Mouse (Mus musculus): ENCODE measurements around the gene Dcst1. TPM values are rescaled to one million over a fixed set of nuclear protein-coding genes. Genes with fewer than 3 reads are reported as not detected.

The Dcst1 gene
- polyA plus RNA-seq, 1 experiment from 2014 or later: 0.15 TPM

- no peaks in the 10 kb centered on the region for H3K9me3 ChIP-seq (ENCODE audit: low read length)
- peaks cover 20% of the 10 kb centered on the region for H3K27me3 ChIP-seq (ENCODE audit: insufficient read depth, low read length)
- no peaks in the 10 kb centered on the region for H3K4me1 ChIP-seq (ENCODE audit: insufficient read depth)
- no peak overlapping the region for H3K9ac ChIP-seq (replicated peaks)
- TF ChIP-seq CTCF (IDR thresholded peaks at IDR 0.05; ENCODE audit: low read depth): no peak
- no peak for TF ChIP-seq EP300 (IDR thresholded peaks at IDR 0.05; ENCODE audit: low read depth)
- ATAC-seq: no peak
- no peak overlapping the region for H3K4me2 ChIP-seq (ENCODE audit: low read depth, low read length)
- H3K27ac ChIP-seq (ENCODE audit: low read depth): no peak overlapping the region
- WGBS (ENCODE audit: insufficient replicate concordance): 63% methylated on average over 10 of the region's 10 CpGs
- no peak overlapping the region for H3K4me3 ChIP-seq (ENCODE audit: low read depth, low read length)
- H3K36me3 ChIP-seq (replicated peaks; ENCODE audit: insufficient read depth, low read length): no peaks in the 10 kb centered on the region
- no peak for DNase-seq
Observed at GRCm38 (mm10) chr3:89332013-89332412, 33.0 kb downstream of the Dcst1 start.

DNA sequence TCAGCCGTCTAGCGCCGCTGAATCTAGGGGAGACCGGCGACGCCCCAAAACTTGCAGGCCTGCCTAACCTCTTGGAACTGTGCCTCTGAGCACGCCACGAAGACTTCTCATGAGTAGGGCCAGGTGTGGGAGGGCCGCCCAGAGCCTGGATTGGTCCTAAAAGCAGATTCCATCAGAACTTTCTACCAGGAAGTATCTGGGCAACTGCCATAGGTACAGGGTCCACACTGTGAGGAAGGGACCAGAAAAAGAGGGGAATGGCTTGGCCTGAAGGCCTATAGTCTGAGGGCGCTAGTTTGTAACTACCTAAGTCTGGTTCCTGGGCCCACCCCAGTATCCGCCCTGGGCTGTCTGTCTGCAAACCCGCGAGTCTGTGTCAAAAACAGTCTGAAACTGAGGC is 33.5 kb downstream of the Dcst1 start:
- no peak overlapping the region for H3K9ac ChIP-seq (replicated peaks)
- no peaks in the 10 kb centered on the region for H3K4me1 ChIP-seq (ENCODE audit: insufficient read depth)
- H3K36me3 ChIP-seq (replicated peaks; ENCODE audit: insufficient read depth, low read length): no peaks in the 10 kb centered on the region
- no peak overlapping the region for H3K27ac ChIP-seq (ENCODE audit: low read depth)
- H3K4me2 ChIP-seq (ENCODE audit: low read depth, low read length): no peak overlapping the region
- no peak for TF ChIP-seq CTCF (IDR thresholded peaks at IDR 0.05; ENCODE audit: low read depth)
- no peak for TF ChIP-seq EP300 (IDR thresholded peaks at IDR 0.05; ENCODE audit: low read depth)
- no peak for DNase-seq
- WGBS (ENCODE audit: insufficient replicate concordance): 74% methylated on average over 13 of the region's 13 CpGs
- ATAC-seq: no peak
- H3K9me3 ChIP-seq (ENCODE audit: low read length): no peaks in the 10 kb centered on the region
- peaks cover 20% of the 10 kb centered on the region for H3K27me3 ChIP-seq (ENCODE audit: insufficient read depth, low read length)
- no peak overlapping the region for H3K4me3 ChIP-seq (ENCODE audit: low read depth, low read length)

DNA sequence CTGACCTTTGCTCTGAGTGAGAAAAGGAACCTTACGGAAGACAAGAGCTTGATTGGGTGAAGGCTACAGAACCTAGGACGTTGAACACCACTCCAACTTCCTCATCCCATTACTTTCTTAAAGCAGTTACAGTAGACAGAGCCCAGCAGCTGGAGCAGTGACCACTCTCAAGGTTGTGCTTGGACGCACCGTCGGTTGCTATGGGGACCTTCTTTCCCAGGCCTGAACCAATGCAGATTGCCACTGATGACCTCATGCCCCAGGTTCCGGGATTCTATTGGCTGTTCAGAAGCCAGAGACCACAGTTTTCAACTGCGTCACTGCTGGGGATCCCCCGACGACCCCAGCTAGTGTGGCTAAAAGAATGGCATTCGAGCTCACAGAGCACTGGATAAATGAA is 34.1 kb downstream of the Dcst1 start:
- WGBS (ENCODE audit: insufficient replicate concordance): 26% methylated on average over 10 of the region's 10 CpGs
- H3K4me3 ChIP-seq (ENCODE audit: low read depth, low read length): no peak overlapping the region
- H3K36me3 ChIP-seq (replicated peaks; ENCODE audit: insufficient read depth, low read length): no peaks in the 10 kb centered on the region
- ATAC-seq: no peak
- no peak for TF ChIP-seq EP300 (IDR thresholded peaks at IDR 0.05; ENCODE audit: low read depth)
- TF ChIP-seq CTCF (IDR thresholded peaks at IDR 0.05; ENCODE audit: low read depth): no peak
- H3K27me3 ChIP-seq (ENCODE audit: insufficient read depth, low read length): peaks cover 20% of the 10 kb centered on the region
- no peaks in the 10 kb centered on the region for H3K4me1 ChIP-seq (ENCODE audit: insufficient read depth)
- no peak for DNase-seq
- H3K27ac ChIP-seq (ENCODE audit: low read depth): no peak overlapping the region
- no peak overlapping the region for H3K9ac ChIP-seq (replicated peaks)
- H3K9me3 ChIP-seq (ENCODE audit: low read length): no peaks in the 10 kb centered on the region
- no peak overlapping the region for H3K4me2 ChIP-seq (ENCODE audit: low read depth, low read length)

GRCm38 (mm10) chr3:89330346-89330745 is 34.7 kb downstream of the Dcst1 start:
- Histone ChIP-seq H3K27ac (ENCODE audit: low read depth) (no peak overlapping the region), H3K4me2 (ENCODE audit: low read depth, low read length) (no peak overlapping the region)
- 51% methylated on average over 3 of the region's 3 CpGs for WGBS (ENCODE audit: insufficient replicate concordance)

DNA sequence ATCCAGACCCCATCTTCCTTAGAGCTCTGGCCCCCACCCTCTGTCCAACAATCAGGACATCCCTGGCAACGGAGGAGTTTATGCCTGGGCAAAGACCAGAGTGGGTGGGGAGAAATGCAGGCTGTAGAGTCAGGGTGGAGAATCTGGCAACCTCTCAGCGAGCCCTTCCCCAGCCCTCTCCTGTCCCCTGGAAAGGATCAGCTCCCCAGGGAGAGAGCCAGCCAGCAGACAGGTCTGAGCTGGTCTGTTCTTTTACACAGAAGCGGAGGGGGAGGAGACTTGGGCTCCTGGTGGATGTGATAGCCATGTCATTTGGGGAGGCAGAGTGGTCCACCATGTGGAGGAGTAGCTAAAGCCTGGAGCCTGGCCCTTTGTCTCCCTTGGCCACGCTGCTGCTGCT is 36.4 kb downstream of the Dcst1 start:
- TF ChIP-seq CTCF (IDR thresholded peaks at IDR 0.05; ENCODE audit: low read depth) (no peak), EP300 (IDR thresholded peaks at IDR 0.05; ENCODE audit: low read depth) (no peak)
- ATAC-seq: no peak
- Histone ChIP-seq H3K4me2 (ENCODE audit: low read depth, low read length) (no peak overlapping the region), H3K27ac (ENCODE audit: low read depth) (no peak overlapping the region), H3K9ac (replicated peaks) (no peak overlapping the region), H3K36me3 (replicated peaks; ENCODE audit: insufficient read depth, low read length) (no peaks in the 10 kb centered on the region), H3K27me3 (ENCODE audit: insufficient read depth, low read length) (peaks cover 29% of the 10 kb centered on the region), H3K4me1 (ENCODE audit: insufficient read depth) (no peaks in the 10 kb centered on the region), H3K4me3 (ENCODE audit: low read depth, low read length) (no peak overlapping the region), H3K9me3 (ENCODE audit: low read length) (no peaks in the 10 kb centered on the region)
- WGBS (ENCODE audit: insufficient replicate concordance): 38% methylated on average over 4 of the region's 4 CpGs
- no peak for DNase-seq

More at GRCm38 (mm10) chr3:89330346-89330745, 34.7 kb downstream of the Dcst1 start:
- no peak for TF ChIP-seq EP300 (IDR thresholded peaks at IDR 0.05; ENCODE audit: low read depth)
- TF ChIP-seq CTCF (IDR thresholded peaks at IDR 0.05; ENCODE audit: low read depth): no peak
- no peak overlapping the region for H3K9ac ChIP-seq (replicated peaks)
- H3K4me3 ChIP-seq (ENCODE audit: low read depth, low read length): no peak overlapping the region
- H3K27me3 ChIP-seq (ENCODE audit: insufficient read depth, low read length): peaks cover 20% of the 10 kb centered on the region
- DNase-seq (no peak), ATAC-seq (no peak)
- no peaks in the 10 kb centered on the region for H3K36me3 ChIP-seq (replicated peaks; ENCODE audit: insufficient read depth, low read length)
- H3K9me3 ChIP-seq (ENCODE audit: low read length): no peaks in the 10 kb centered on the region
- no peaks in the 10 kb centered on the region for H3K4me1 ChIP-seq (ENCODE audit: insufficient read depth)

DNA sequence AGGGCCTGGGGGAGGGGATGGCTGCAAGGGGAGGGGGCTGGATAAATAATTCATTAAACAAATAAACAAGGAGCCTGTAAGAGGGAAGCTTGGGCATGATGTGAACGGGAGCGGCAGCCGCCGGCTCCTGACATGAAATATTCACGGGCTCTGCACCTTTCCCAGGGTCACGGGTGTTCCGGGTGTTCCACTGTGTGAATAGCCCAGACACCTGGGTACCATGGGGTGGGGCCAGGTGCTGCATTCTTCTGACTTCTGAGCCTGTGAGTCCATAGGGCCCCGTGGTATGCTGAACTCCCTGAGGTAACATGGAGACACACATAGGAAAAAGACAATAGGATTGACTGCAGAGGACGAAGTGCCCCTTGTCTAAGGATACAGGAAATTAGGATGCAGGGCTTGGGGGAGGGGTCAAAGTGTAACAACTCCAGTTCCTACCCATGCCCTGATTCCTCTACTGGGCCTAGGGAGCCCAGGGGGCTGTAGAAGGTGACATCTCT is 37.6 kb downstream of the Dcst1 start:
- DNase-seq (no peak), ATAC-seq (no peak)
- TF ChIP-seq CTCF (IDR thresholded peaks at IDR 0.05; ENCODE audit: low read depth): no peak
- TF ChIP-seq EP300 (IDR thresholded peaks at IDR 0.05; ENCODE audit: low read depth): no peak
- Histone ChIP-seq H3K9ac (replicated peaks) (no peak overlapping the region), H3K4me1 (ENCODE audit: insufficient read depth) (peaks cover 3% of the 10 kb centered on the region), H3K36me3 (replicated peaks; ENCODE audit: insufficient read depth, low read length) (no peaks in the 10 kb centered on the region), H3K4me3 (ENCODE audit: low read depth, low read length) (no peak overlapping the region), H3K27ac (ENCODE audit: low read depth) (no peak overlapping the region), H3K9me3 (ENCODE audit: low read length) (no peaks in the 10 kb centered on the region), H3K4me2 (ENCODE audit: low read depth, low read length) (no peak overlapping the region), H3K27me3 (ENCODE audit: insufficient read depth, low read length) (peaks cover 41% of the 10 kb centered on the region)
- WGBS (ENCODE audit: insufficient replicate concordance): 63% methylated on average over 9 of the region's 9 CpGs

DNA sequence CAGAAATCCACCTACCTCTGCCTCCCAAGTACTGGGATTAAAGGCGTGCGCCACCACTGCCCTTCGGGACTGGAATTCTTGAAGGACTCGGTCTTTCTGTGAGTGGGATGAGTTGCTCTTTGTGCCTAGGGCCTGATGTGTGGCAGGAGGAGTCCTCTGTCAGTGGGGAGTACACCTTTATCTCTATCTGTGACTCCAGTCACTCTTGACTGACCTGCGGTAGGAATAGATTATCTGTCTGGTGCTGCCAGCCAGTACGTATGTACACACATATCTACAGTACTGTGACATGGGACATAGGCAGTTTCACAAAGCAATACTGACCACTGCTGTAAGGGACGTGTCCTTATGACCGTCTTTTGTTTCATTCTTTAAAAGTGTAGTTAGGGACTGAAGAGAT is 39.2 kb downstream of the Dcst1 start:
- Histone ChIP-seq H3K27me3 (ENCODE audit: insufficient read depth, low read length) (peaks cover 57% of the 10 kb centered on the region), H3K4me2 (ENCODE audit: low read depth, low read length) (no peak overlapping the region), H3K9me3 (ENCODE audit: low read length) (no peaks in the 10 kb centered on the region), H3K4me1 (ENCODE audit: insufficient read depth) (peaks cover 18% of the 10 kb centered on the region), H3K36me3 (replicated peaks; ENCODE audit: insufficient read depth, low read length) (no peaks in the 10 kb centered on the region), H3K27ac (ENCODE audit: low read depth) (no peak overlapping the region), H3K4me3 (ENCODE audit: low read depth, low read length) (no peak overlapping the region), H3K9ac (replicated peaks) (no peak overlapping the region)
- ATAC-seq (no peak), DNase-seq (no peak)
- WGBS (ENCODE audit: insufficient replicate concordance): 69% methylated on average over 8 of the region's 8 CpGs
- TF ChIP-seq EP300 (IDR thresholded peaks at IDR 0.05; ENCODE audit: low read depth) (no peak), CTCF (IDR thresholded peaks at IDR 0.05; ENCODE audit: low read depth) (no peak)
